Mouse (Mus musculus) cerebellum, adult 18-20 months (tissue): ENCODE results near the gene Rpl18a.

Experiments used
- DNase-seq, 2 experiments: peaks; one replicate each; pipeline ENCODE4 v3.0.0; 2021

The Rpl18a gene

DNA sequence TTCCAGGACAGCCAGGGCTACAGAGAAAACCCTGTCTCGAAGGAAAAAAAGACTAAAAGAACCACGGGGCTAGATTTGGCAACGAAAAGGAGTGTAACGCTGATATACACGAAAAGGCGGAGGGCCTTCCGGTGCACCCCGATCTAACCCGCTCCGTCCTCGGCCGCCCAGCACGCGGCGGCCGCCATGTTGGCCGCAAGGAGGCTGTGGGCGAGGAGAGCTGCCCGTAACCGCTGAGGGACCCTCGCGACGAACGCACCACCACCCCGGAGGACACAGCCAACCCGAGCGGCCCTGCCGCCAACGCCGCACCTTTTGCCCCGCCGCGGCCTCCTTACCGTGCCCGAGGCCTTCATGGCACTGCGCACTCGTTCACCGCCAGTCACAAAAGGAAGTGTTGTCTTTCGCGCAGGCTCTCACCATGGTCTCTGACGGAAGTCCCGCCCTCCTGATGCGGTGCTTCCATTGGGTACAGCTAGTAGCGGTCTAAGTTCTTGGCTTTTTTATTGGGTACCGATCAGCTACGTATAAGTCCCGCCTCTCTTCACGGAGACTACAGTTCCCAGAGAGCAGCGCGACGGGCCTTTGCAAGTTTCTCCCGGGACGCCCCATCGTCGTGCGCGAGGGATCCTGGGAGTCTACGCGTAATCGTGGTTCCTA lies at the start of gene Rpl18a:
Rpl18a (minus strand) TSS at position 392 of the 660 bp plus-strand sequence.
- DNase-seq: peak; percentile 95 to 99

DNA sequence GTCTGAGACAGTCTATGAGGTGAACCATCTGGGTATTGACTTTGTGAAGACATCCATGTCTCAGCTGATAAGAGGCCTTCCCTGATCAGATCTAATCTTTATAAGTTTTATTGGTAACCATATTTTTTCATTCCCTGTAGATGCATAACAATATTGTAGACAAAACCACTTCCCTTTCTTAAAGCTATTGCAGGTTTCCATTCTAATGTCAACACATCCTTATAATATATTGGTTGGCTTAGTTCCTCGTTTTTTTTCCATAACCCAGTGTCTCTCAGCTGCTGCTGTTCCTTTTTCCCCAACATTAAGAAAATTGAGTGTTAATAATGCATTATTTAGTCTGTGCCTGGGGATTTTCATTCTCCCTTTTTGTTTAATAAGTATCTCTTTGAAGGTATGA lies 46.0 kb upstream of the Rpl18a start:
- no peak for DNase-seq

DNA sequence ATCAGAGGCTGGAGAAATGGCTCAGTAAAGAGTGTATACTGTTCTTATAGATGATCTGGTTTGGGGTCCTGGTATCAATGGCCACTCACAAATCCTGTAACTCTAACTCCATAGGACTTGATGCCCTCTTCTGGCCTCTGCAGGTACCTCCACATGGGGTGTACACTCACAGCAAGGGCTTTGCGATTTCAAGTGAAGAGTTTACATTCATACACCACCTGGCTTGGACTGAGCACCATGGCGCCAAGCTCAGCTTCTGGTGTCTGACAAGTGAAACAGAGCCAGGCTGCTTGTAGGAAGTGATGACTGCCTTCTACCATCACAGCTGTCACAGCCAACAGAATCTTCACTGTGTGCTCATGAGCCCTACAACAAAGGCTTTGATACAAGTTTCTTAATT lies 44.3 kb upstream of the Rpl18a start:
- no peak for DNase-seq

DNA sequence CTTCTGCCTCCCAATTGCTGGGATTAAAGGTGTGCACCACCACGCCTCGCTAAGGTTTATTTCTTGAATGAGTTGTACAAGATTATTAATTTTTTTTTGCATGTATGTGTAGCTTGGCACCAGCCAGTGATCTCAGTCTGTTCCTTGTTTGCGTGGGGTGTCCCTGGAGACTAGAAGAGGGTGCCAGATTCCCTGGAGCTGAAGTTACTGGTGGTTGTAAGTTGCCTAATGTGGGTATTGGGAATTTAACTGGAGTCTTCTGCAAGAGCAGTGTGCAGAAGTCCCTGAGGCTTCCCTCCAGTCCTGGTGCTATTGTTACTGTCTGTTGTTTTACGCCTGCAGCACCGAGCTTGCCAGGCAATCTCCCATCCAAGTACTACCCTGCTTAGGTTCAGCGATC lies 40.0 kb upstream of the Rpl18a start:
- DNase-seq: no peak

DNA sequence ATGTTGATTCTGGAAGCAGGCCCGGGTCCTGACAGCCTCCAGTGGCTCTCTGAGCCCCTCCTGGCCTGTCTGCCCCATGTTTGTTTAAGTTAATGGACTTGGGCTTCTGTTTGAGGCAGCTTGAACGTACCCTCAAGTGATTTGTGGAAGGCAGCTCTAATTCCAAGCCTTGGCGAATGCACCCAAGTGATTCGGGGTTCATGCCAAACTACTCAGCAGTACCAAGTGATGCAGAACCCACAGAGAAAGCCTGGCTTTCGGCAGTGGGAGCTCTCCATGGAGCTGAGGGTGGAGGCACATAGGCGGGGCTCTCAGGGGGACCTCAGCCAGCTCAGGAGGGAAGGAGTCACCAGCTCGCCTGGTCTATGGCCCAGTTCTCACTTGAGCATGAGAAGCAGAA lies 37.6 kb upstream of the Rpl18a start:
- DNase-seq: no peak

DNA sequence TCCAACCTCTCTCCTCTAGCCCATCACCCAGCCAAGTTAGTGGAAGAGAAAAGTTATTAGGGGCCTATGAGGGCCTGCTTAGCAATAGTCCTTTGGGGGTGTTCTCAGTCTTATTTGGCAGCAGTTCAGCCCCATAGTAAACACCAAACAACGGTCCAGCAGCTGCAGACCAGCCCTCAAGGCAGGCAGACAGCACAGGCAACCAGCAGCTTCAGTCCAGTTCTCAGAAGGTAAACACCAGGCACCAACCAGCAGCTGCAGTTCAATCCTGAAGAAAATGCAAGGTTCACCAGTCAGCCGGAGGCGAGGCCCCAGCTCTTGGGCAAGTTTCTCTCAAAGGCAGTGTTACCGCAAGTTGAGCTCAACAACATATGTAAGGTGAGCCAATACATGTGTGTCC lies 35.8 kb upstream of the Rpl18a start:
- no peak for DNase-seq

DNA sequence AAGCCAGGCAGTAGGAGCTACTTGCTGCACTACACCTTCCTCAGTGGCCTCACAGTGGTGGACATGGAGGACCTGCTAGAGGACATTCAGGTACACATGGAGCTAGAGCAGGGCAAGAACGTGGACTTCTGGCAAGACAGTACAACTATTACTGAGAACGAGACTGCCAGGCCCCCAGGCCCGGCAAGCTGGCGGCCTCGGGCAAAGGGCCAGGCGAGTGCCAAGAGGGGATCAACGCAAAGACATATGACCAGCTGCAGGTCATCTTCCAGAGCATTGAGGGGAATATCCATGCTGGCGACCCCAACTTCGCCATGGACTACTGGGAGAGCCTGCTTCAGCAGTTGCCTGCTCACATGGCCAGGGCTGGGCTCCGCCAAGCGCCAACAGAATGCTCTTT lies 34.5 kb upstream of the Rpl18a start:
- DNase-seq: no peak

DNA sequence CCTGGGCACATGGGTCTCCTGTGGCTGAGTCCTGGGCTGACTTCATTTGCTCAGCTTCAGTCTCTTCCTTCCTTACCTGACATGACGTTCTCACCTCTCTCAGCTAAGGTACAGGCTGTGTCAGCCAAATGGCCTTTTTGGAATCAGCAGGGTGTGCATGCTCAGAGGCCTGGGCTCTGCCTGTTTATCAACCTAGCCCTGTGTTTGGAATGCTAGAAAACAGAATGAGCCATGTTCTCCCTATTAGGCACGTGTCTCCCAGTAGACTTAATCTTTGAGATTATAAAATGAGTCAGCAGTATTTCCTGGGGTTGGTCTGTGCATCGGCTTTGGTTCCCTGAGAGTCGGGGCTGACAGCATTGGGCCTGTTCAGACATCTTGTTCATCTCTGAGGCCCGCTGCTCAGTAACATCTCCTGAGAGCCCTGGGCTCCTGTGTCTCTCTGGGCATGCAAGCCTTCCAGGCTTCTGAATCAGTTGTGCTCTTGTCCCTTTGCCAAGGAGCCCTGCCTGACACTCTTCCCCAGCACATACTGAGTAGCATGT lies 31.6 kb upstream of the Rpl18a start:
- DNase-seq: no peak

DNA sequence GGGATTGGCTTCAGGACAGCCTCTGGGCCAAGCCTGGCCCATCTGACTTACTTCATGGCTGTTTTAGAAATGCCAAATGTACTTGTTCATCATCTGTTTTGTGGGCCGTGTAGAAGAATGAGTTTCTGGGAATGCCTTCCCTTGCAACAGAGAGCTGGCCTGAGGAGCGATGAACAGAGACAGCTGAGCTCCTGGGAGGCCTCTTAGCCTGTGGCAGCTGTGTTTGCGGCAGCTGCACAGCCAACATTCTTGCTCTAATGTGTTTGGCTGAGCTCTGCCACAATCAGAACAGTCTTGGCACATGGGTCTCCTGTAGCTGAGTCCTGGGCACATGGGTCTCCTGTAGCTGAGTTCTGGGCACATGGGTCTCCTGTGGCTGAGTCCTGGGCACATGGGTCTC lies 30.9 kb upstream of the Rpl18a start:
- DNase-seq: no peak

DNA sequence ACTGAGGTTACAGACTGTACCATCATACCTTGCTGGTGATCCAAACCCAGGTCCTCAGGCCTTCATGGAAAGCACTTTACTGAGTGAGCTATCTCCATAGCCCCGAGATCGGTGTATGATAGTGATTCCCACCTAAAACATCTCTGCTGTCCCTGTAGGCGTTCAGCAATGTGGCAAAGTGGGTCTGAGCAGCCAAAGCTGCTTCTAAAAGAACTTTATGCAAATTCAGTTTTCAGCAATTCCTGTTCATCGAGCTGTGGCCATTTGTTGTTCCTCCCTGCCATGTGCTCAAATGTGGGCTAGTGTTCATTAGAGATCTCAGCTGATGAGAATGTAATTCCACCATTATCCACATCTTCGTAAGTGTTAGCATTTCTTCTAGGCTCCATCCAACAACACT lies 29.2 kb upstream of the Rpl18a start:
- no peak for DNase-seq

DNA sequence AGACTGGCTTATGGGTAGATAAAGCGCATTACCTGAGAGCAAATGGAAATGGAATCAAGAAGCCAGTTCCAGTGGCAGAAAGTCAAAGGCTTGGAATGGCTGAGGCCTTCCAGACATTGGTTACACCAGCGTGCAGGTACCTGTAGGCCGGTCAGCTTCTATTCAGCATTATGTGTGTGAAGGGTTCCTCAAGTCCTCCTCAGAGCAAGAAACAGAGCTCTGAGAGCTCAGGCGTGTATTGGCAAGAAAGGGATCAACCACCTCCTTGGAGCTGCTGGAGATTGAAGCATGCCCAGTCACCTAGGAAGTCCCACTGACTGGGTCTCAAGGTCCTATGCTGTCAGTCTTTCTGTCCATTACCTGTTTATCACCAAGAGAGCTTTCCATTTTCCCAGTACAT lies 28.5 kb upstream of the Rpl18a start:
- no peak for DNase-seq

DNA sequence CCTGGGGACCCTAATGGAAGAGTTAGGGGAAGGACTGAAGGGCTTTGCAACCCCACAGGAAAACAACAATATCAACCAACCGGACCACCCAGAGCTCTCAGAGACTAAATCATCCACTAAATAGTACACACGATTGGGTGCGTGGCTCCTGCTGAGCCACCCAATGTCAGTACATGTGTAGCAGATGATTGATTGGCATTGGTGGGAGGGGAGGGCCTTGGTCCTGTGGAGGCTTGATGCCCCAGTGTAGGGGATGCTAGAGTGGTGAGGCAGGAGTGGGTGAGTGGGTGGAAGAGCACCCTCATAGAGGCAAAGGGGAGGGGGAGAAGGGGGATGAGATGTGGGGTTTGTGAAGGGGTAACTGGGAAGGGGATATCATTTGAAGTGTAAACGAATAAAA lies 26.9 kb upstream of the Rpl18a start:
- no peak for DNase-seq

DNA sequence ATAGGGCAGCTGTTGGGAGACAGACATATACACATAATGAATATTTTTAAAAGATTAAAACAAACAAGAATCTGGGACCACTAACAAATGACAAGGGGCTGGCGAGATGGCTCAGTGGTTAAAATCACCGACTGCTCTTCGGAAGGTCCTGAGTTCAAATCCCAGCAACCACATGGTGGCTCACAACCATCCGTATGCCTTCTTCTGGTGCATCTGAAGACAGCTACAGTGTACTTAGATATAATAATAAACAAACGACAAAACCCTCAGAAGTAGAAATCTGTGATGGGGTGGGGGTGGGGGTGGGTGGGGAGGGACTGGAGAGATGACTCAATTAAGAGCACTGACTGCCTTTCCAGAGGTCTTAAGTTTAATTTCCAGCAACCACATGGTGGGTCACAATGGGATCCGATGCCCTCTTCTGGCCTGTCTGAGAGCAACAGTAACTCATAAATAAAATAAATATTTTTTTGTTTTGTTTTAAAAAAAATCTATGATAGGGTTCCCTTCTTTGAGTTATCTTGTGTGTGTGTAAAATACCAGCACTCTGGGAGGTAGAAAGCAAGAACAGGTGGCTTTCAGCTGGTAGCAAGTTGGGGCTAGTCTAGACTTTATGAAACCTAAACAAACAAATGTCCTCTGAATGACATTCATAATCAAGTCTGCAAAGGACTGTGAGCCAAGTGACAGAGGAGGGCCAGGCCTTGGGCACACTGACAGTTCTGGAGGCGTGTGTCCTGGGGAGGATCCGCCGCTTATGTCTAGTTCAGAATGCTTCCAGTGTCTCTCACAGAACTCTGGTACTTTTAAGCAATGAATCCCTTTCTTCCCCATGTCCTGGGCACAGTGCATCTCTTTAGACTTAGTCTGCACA lies 23.1 kb upstream of the Rpl18a start:
- DNase-seq: peak in 1 of 2 experiments; percentile 2

DNA sequence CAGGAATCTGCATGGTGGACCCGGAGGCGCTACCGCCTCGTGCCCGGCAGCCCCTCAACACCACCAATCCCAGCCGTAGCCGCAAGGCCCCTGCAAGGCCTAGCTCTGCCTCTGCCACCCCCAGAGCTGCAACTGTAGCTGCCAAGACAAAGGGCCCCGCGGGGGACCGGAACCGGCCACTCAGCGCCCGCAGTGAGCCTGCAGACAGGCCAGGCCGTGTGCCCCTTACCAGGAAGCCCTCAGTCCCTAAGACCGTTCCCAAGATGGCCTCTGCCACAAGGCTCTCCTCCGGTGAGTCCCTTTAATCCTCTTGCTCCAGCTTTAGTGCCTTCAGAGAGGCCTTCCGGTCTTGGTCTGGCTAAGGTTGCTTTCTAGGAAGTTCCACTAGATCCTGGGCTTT lies 17.5 kb upstream of the Rpl18a start:
- DNase-seq: no peak

DNA sequence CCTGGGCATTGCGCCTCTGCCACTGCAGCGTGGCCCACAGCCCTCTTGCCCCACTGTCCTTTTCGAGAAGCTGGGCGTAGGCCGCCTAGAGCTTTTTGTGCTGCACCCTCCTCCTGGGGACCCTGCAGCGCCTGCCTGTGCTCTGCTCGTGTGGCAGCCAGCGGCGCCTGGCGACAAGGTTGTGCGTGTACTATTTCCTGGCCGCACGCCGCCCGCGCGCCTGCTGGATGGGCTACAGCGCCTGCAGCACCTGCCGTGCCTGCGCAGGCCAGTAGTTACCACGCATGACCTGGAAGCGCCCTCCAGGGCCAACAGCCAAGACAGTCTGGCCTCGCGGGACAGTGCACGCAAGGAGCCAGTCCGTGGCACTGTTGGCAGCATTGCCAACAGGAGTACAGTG lies 16.3 kb upstream of the Rpl18a start:
- DNase-seq: peak in 1 of 2 experiments; percentile 23

DNA sequence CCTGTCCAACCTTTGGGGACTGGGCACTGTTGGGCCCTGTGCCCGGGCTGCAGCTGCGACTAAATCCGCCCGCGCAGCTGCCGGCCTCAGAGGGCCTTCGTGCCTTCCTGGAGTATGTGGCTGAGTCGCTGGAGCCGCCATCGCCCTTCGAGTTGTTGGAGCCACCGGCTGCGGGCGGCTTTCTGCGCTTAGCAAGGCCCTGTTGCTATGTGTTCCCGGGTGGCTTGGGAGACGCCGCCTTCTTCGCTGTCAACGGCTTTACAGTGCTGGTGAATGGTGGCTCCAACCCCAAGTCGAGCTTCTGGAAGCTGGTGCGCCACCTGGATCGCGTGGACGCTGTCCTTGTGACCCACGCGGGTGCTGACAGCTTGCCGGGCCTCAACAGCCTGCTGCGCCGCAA lies 15.7 kb upstream of the Rpl18a start:
- peak in 1 of 2 experiments; percentile 24 for DNase-seq

DNA sequence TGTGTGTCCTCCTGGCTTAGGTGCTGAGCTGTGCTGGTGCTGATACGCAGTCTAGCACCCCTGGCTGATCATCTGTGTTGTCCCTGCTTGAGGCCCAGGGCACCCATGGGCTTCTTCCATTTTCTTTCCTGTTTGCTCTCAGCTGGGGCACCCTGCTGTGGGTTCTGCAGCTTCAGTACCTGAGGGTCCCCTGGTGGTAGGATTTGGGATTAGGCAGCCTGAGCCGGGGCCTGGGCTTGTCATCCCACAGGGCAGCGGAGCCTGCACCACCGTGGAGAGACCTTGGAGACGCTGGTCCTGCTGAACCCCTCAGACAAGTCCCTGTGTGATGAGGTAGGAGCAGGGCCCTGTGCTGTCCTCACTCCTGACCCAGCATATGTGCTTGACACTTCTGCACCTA lies 14.4 kb upstream of the Rpl18a start:
- no peak for DNase-seq

DNA sequence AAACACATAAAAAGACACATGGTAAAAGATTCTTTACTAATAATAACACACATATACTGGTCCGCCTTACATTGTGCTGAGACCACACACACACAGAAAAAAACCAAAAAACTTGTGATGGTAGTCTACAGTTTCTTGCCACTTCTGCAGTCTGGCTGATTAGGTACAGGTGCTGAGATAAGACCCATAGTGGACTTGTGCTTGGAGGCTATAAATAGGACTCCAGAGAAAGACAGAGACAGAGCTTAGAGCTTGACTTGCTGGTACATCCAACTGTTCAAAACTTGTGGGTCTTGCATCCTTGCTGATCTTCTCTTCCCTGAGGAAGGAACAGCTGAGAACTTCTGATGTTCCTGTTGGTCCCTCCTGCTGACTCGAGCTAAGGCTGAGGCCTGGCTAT lies 10.3 kb upstream of the Rpl18a start:
- no peak for DNase-seq

DNA sequence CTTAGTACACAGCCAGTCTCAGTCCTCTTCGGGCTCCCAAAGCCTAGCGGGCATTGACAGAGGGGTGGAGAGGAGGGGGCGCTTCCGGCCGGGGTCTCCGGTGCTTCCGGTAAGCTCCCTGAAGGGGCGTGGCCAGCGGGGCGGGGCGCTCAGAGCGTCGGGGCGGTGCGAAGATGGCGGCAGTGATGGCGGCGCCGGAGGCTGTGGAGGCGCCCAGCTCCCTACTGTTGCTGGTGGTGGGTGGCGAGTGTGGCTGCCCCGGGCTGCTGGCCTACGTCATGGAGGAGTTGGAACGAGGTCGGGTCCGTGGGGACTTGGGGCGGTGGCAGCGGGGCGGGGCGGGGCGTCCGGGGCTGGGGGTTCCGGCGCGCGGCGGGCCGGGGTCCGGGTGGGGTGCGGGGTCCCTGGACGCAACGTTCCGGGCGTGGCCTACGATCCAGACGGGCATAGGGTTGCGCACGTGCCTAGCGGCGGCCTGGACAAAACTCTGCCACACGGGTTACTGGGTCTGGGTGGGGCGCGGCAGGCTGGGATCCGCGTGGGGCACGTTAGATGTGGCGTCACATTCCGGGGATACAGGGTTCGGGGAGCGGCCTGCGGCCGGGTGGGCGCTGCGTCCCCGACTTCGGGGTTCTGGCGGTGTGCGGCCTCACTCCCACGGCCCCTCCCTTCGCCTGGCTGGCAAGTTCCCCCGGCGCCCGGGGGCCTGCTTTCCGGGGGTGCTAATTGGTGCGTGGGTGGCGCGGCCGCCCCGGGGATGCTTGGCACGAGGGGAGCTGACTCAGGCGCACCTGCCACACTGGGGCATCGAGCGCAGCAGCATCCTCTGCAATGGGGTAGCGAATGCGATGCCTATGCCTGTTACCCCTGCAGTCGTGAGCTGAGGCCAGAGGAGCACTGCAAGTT lies 8.9 kb upstream of the Rpl18a start, which contains the start of gene Map1s:
Map1s (plus strand) TSS at position 102 of the 906 bp plus-strand sequence.
- peak; percentile 85 to 87 for DNase-seq

DNA sequence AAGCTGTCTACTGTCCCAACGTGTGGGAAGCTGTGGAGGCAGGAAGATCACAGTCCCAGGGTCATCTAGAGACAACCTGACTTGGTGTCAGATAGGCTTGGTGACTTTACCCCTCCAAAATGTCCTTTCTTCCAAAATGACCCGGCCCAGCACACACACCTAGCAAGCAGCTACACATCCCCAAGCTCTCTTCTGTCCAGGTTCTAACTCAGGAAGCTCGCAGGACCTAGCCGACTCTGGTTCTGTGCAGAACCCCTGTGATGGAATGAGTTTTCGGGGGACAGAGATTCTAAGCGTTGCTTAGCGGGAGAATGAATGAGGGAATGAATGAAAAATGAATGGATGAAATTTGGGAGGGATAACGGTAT lies 8.2 kb upstream of the Rpl18a start:
- DNase-seq: no peak

DNA sequence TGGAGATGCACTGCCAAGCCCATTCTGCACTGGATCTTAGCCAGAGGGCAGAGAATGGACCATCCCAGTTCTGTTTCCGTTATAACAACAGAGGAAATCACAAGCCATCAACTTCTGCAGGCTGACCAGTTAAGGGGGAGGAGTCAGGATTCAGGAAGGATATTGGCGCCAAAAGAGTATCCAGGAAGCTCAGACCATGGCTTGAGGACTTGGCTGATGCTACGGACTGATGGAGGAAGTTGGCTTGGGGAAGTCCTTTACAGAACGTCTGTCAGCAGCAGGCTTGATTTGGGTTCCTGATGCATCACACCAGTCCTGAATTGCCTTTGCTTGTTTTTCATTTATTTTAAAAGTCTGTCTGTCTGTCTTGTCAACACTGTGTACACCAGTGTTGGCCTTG lies 7.3 kb upstream of the Rpl18a start:
- DNase-seq: no peak

DNA sequence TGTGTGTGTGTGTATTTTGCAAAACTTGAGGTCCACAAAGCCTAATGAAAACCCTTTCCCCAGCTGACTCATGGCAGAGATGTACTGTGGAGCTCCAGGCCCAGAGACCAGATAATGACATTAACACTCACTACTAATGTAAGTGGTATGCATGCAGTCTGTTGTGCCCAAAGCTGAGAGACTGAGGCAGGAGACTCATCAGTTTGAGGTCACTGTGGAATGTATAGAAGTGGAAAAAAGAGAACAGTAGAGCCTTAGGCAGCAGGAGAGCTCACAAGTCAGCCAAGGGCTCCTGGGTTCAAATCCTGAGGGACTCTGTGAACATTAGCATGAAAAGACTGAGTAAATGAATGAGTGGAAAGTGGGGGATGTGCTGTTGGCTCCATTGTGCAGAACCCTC lies 6.4 kb upstream of the Rpl18a start:
- no peak for DNase-seq

DNA sequence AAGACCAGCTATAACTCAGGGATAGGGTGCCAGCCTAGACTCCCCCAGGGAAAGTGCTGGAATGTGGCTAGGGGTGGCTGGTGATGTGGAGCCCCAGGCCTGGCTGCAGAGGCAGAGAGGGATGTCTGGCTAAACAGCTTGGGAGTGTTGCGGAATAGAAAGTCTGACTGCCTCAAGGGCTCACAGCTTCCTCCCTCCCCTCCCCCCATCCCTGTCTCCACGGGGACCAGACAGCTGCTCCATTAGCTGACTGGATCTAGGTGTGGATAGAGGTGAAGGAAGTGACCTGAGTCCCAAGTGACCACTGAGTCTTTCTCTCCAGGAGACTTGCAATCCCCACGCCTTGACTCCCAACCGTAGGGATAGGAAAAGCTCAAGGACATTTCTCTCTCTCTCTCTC lies 5.9 kb upstream of the Rpl18a start:
- no peak for DNase-seq
